Mouse (Mus musculus): ENCODE data around the gene Aadacl3. TPM values are rescaled to one million over a fixed set of nuclear protein-coding genes. Genes with fewer than 3 reads are reported as not detected.

Gene Aadacl3
- total RNA-seq (2021) = not detected
- long read RNA-seq, experiment 1 = 0 reads
- long read RNA-seq, experiment 2 = 0 reads

DNA sequence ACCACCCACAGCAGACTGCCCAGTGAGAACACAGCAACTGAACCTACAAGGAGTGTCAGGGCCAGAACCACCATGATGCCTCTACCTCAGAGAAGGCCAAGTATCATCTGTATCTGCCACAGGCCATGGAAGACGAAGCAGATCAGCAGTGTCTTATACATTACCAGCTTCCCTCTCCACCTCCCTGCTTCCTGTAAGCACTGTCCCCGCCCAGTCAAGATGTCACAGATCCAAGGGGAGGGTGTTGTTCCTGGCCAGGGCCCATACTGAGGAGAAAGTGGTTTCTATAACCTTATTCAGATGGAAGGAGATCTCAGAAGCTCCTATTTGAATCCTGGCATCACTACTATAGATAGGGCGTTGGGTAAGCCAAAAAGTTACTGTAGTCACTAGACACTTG is at the start of gene Aadacl3:
Gene Aadacl3 (minus strand): TSS at position 101 of the 400 bp plus-strand sequence.
- no peak for DNase-seq

DNA sequence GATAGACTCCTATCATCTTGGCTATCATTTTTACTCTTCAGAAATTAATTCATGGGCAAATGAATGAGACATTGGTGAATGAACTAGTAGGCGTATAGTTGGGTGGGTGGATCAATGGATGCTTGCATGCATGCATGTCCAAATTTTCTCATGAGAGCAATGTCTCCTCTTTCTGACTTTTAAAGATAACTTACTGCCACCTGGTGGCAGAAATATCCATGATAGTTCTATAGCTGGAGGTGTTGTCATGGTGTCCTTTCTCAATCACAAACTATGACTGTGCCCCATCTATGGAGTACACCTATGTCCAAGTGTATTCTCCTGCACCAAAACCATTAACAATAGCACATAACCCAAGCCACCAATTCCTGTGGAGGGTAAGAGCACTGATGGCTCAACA is 43.0 kb upstream of the Aadacl3 start:
- no peak for DNase-seq

DNA sequence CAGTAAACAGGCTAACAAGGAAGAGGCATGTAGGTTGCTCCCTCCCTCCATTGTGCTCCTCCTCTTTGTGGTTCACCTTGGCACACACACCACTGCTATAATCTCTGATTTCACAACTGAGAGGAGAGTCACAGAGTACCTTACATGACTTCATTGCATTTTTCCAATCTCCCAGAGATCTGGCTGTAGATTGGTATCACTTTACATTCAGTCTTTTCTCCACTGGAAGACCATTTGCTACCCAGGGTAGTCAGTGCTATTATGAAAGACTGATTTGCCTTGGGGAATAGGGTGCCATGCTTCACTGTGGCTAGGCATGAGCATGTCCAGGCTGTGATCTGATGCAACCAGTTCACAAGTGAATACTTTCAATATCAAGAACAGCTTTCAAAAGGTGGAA is 29.8 kb upstream of the Aadacl3 start:
- no peak for DNase-seq

DNA sequence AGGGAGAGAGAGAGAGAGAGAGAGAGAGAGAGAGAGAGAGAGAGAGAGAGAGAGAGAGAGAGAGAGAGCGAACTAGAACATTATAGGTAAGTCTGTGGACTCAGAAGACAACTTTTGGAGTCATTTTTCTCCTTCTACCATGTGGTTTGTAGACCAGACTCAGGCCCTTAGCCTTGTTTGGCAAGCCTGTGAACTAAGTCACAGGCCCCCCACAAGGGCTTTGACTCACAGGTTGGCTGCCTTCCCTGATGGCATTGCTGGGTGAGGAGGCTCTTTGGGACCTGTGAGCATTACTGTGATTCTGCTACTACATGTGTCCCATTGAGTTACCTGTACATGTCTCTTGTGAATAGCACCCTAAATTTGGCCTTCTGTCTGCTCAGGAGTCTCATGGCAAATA is 4.5 kb upstream of the Aadacl3 start:
- no peak for DNase-seq

DNA sequence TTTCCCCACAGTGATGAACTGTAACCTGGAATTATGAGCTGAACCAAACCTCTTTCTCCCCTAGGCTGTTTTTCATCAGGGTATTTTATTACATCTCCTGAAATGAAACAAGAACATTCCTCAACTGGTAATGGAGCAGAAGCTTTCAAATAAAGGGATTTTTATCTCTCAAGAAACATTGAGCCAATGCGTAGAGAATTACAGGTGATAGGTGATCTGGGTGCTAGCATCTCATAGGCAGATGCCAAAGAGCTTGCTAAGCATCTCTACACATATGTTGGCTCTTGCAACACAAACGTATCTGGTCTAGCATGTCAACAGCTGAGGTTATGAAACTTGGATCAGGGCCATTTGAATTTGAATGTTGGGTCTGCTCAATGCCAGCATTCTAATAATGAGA is 1.6 kb upstream of the Aadacl3 start:
- no peak for DNase-seq

DNA sequence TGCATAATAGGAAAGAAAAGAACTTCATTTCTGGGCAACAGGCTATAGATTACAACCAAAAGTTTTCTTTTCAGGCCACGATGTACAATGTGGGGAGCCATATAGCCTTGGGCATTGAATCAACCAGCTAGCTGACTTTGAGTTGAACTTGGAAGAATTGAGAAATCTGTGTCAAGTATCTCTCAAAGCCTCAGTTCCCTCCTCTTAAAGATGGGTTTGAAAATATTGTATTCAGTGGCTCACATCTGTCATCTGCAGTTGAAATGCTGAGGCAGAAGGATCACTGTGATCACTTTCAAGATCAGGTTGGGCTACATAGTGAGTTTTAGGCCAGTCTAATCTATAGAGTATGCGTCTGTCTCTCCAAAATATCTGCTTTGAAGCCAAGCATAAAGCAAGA is 10.3 kb downstream of the Aadacl3 start, which contains the start of gene Gm9944:
Gene Gm9944 (minus strand): TSS at position 101 of the 400 bp plus-strand sequence.
- DNase-seq = no peak

DNA sequence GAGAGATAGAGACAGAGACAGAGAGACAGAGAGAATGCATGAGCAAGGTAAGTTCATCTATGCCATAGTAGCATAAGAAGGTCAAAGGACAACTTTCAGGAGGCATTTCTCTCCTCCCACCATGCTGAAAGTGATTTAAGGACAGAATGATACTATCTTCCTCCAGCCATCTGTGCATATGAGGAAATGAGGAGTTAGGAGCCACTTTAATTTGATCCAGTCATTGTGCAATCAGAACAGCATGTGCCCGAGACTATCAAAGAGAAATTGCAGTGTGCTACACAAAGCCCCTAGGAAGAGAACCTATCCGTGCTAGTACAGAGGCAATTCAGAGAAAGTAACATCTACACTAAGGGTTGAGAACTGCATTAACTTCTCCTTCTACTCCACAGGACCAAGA is 15.0 kb downstream of the Aadacl3 start:
- DNase-seq = no peak

DNA sequence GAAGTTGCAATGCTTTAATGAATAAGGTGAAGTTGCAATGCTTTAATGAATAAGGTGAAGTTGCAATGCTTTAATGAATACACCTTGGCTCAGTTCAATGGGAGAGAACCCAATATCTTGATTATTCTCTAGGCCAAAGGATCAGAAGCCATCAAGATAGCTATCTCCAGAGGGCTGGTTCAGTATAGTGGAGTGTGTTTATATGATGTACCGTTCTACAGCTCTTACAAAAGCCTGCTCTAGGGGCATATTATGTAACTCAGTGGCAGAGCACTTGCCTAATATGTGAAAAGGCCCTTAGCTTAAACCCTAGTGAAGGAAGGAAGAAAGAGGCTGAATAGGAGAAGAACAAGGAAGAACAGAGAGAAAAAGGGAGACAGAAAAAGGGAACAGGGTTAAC is 22.0 kb downstream of the Aadacl3 start:
- DNase-seq = no peak

DNA sequence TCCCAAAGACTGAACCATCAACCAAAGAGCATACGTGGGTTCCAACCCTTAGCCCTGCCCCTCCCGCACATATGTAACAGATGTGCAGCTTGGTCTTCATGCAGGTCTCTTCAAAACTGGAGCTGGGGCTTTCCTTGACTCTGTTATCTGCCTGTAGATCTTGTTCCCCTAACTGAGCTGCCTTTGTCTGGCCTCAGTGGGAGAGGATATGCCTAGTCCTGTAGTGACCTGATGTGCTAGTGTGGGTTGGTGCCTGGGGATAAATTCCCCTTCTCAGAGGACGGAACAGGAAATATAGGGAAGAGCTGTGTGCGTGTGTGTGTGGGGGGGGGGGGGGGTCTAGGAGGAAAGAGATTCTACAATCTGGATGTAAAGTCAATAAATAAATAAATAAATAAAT is 22.5 kb downstream of the Aadacl3 start:
- no peak for DNase-seq

DNA sequence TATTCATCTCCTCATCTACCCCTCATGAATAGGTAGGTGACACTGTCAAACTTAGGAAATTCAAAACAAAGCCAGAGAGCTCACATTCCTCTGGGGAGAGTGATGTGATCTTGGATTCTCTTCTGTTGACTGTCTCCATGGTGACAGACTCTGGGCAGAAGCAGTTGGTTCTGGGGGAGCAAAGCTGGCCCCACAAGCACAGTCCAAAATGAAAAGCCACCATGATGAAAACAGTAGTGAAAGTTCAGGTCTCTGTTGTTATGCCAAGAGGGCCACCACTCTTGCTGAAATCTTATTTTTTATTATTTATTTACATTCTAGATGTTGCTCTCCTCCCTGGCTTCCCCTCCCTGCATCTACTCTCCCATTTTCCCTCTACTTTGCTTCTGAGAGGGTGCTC is 24.9 kb downstream of the Aadacl3 start, which contains the start of gene 1700012P22Rik:
Gene 1700012P22Rik (minus strand): TSS at position 101 of the 400 bp plus-strand sequence.
- DNase-seq = no peak

DNA sequence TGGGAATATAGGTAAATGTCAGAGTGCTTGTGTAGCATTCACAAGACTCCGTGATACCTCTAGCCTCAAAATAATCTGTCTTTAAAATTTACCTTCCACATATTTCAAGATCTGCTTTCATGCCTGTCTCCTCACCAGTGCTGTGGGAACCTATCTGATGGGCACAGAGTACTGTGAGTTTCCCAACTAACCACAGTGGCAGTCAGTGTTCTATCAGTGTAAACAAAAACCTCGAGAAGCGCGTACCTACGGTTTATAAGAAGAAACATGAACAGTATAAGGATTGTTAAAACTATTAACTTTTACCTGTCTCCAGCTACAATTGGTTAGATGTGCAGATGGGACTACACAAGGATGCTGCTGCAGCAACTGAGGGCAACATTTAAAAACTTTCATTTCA is 30.3 kb downstream of the Aadacl3 start:
- DNase-seq = no peak

DNA sequence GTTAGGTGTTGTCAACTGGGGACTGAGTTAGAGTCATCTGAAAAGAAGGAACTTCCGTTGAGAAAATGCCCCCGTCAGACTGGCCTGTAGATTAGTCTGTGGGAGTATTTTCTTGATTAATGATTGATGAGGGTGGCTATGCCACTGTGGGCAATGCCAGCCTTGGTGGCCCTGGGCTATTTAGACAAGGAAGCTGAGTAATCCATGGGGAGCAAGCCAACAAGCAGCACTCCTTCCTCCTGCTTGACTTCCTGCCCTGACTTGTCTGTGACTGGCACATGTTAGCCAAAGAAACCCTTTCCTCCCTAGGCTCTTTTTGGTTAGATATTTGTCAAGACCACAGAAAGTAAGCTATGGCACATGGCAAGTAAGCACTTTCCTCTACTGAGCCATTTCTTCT is 32.8 kb downstream of the Aadacl3 start:
- no peak for DNase-seq

DNA sequence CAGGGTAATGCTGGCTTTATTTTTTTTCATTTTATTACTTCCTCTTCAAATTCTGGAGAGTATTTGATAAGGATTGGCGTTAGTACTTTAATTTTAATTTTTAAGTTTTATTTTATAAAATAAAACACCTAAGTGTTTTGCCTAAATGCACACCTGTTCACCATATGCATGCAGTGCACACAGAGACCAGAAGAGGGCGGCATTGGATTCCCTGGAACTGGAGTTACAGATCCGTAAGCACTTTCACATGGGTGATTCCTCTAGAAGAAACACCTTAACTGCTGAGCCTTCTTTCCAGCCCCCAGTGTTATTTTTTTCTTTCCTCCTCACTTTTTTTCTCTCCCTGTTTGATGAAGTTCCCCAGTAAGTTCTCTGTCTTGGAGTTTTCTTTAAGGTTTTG is 34.7 kb downstream of the Aadacl3 start:
- no peak for DNase-seq

DNA sequence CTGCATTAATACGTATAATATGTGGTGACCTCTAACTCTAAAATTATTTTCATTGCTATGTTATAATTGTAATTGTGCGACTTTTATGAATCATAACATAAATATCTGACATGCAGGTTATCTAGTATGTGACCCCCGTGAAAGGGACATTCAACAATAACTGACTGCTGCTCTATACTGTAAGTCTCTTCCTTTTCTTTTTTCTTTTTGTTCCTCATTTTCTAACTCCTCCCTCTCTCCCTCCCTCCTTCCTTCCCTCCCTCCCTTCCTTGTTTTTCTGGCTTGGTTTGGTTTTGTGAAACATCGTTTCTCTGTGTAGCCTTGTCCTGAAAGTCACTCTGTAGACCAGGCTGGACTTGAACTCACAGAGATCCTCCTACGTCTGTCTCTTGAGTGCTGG is 39.0 kb downstream of the Aadacl3 start:
- DNase-seq = no peak

DNA sequence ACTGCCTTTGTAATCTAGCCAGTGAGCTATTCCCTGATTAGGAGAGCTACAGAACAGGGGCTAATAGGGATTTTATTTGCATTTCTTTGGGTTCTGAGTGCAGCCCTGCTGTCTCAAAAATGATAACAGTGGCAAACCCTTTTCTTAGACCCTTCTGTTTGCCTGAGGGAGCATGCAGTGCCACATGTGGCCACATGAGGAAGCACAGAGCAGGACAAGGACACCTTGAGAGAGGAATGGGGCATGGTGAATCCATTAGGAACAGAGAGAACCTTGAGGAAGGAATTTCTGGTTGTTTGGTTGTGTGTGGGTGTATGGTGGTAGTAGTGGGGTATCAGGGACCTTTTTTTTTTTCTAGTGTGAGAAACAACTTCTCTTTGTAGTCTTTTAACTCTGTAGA is 42.9 kb downstream of the Aadacl3 start:
- DNase-seq = no peak

DNA sequence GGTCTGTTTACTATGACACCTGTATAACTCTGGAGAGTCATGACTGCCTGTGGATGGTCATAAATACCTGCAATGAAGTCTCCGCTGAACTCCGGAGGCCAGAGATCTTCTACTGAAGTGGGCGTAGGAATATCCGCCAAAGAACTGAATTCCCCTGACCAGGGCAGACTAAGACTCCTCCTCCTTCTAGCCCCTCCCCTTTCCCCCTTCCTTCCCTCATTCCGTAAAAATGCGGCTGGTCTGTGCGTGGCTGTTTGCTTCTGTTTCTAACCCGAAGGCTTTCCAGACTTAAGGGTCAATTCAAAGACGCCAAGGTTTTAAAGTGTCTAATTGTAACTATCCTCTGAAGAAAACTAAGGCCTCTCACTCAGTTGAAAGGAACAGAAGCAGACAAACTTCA is 55.3 kb downstream of the Aadacl3 start, which contains the start of gene Pramef12:
Gene Pramef12 (minus strand): TSS at position 175 of the 400 bp plus-strand sequence.
- no peak for DNase-seq

DNA sequence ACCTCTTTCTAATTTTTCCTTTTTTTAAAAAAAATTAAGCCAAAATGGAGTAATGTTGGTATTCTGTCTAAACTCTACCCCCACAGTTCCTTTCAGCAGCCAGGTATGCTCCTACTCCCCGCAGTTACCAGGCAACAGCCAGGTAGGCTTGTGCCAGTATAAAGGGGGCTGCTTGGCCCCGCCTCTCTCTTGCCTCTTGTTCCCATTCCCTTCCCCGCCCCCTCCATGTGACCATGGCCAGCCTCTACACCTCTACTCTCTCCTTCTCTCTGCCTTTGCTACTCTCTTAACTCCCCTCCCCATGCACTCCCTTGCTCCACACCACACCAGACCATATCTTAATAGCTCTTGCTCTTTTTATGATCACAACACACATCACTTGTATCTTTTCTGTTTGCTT is 57.3 kb downstream of the Aadacl3 start:
- no peak for DNase-seq

DNA sequence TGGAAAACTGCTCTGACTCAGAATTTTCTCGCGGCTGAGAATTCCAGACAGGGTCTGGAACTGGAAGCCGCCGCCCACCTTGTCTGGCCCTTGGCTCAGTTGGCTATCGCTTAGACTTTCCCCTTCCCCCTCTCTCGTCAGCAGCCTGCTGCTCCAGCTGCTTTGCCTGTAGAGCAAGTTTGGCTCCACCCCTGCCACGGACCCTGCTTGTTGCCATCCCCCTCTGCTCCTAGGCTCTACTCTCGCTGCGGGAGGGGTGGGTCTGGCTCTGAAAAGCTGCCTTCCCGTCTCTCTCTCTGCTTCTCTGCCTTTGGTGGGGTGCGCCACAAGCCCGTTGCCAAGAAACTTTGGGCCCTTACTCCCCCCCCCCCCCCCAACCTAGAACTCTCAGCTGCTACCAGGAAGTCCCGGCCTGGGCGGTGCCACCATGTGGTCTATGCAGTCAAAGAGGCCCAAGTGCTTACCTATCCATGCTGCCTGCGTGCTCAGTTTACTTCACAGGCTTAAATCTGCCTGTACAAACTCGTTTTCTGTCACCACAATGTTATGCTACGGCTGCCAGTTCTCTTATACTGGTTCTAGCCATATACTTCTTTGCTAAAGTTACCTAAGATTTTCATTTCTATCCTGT is 59.0 kb downstream of the Aadacl3 start:
- DNase-seq = peak; percentile 16

Other genes starting within 250 kb of the Aadacl3 start
- gene Pramel5, start 183.3 kb downstream of the Aadacl3 start, total RNA-seq (2021) = not detected
- gene Gm13128, start 133.5 kb downstream of the Aadacl3 start, total RNA-seq (2021) = not detected
- gene Gm13119, start 105.8 kb downstream of the Aadacl3 start, total RNA-seq (2021) = not detected
- not detected for gene Pramef20, start 85.8 kb downstream of the Aadacl3 start, total RNA-seq (2021)
- gene Pramef12, start 55.3 kb downstream of the Aadacl3 start, total RNA-seq (2021) = not detected
- gene 1700012P22Rik, start 25.0 kb downstream of the Aadacl3 start, total RNA-seq (2021) = not detected
- gene Gm9944, start 10.4 kb downstream of the Aadacl3 start, total RNA-seq (2021) = not detected
- gene 9430007A20Rik, start 56.1 kb upstream of the Aadacl3 start, total RNA-seq (2021) = not detected
- gene Gm13124, start 101.4 kb upstream of the Aadacl3 start, total RNA-seq (2021) = not detected
- gene Aadacl4, start 150.0 kb upstream of the Aadacl3 start, total RNA-seq (2021) = not detected
- not detected for gene Gm436, start 222.6 kb upstream of the Aadacl3 start, total RNA-seq (2021)